ENCODE assay signal across 8 mouse cellular contexts in genomic region chr5:139252081-139252909, GRCm38 (mm10). TPM values are rescaled to one million over a fixed set of nuclear protein-coding genes. Genes with fewer than 3 reads are reported as not detected.
DNase-seq lines count a peak whose midpoint lies in the region; ATAC-seq lines count a peak whose summit lies in the region.

Gene Get4, plus strand, starts transcription at chr5:139252324.

- H3K9ac ChIP-seq in hindbrain, embryonic 14.5 days, result peak within 1 kb of the TSS; percentile 84

- peaks cover 23% of the 10 kb centered on the region for H3K4me1 ChIP-seq in hindbrain, embryonic 14.5 days (replicated peaks; ENCODE audit: control insufficient read depth, insufficient read depth, low read length)

- H3K27ac ChIP-seq in hindbrain, embryonic 14.5 days, result peak within 1 kb of the TSS; percentile 89

- WGBS in hindbrain, embryonic 14.5 days, result under 1% methylated on average over 81 of the region's 90 CpGs

- H3K4me3 ChIP-seq in hindbrain, embryonic 14.5 days (replicated peaks; ENCODE audit: low read length), result peak within 1 kb of the TSS; percentile 65

- peak; percentile 99 for DNase-seq in R1 (ENCODE audit: low read depth, low spot score)
- peak; percentile 98 to 99 for DNase-seq in cerebellum, postnatal 25 days
- peak; percentile 95 to 96 for DNase-seq in frontal cortex, postnatal 25 days (ENCODE audit: low spot score in 2 of 2)
- peak; percentile 99 for DNase-seq in hindbrain, embryonic 14.5 days (ENCODE audit: low spot score)
- DNase-seq in layer of hippocampus, postnatal 36 days, result peak; percentile 97 to 98
- DNase-seq in lung, postnatal 36 days, result peak; percentile 100
- peak; percentile 100 for DNase-seq in retina, postnatal 1 day
- peak; percentile 97 to 99 for DNase-seq in urinary bladder, adult 18-20 months (ENCODE audit: low spot score in 2 of 2)

- H3K4me2 ChIP-seq in hindbrain, embryonic 14.5 days (replicated peaks), result peak within 1 kb of the TSS; percentile 92

- H3K27me3 ChIP-seq in hindbrain, embryonic 14.5 days (ENCODE audit: control insufficient read depth, insufficient read depth, low read length), result no peaks in the 10 kb centered on the region

- peaks cover 33% of the 10 kb centered on the region for H3K36me3 ChIP-seq in hindbrain, embryonic 14.5 days (replicated peaks; ENCODE audit: control insufficient read depth, insufficient read depth)

- no peaks in the 10 kb centered on the region for H3K9me3 ChIP-seq in hindbrain, embryonic 14.5 days (ENCODE audit: control insufficient read depth, low read length)

- ATAC-seq in hindbrain, embryonic 14.5 days (ENCODE audit: low FRiP score), result peak; percentile 94

RNA-seq across cellular contexts. Expression of gene Get4, which starts in this region (rescaled TPM):
- 109 and 116 TPM in 2 replicates for polyA plus RNA-seq in hindbrain, embryonic 14.5 days (2014; fragmentation: Nextera tagmentation; extraction: Ambion mirVana)
- total RNA-seq in layer of hippocampus, postnatal 36 days (2021), result 10 to 100 TPM; 52.6 to 55.3 TPM

Comparison
In these comparisons a context has a peak if more than half of its experiments do, and no peak if none do; other contexts are left out.
1. Peak in every context shown above with its lines: DNase-seq, ATAC-seq, H3K4me3 ChIP-seq and H3K27ac ChIP-seq.